Mouse (Mus musculus) embryo, embryonic 9.5 days (tissue): ENCODE measurements around the gene Endov.

Source experiments
- DNase-seq: peaks from one replicate; pipeline ENCODE4 v3.0.0-alpha.2; 2017; ENCODE audit errors: extremely low spot score

Endov gene

DNA sequence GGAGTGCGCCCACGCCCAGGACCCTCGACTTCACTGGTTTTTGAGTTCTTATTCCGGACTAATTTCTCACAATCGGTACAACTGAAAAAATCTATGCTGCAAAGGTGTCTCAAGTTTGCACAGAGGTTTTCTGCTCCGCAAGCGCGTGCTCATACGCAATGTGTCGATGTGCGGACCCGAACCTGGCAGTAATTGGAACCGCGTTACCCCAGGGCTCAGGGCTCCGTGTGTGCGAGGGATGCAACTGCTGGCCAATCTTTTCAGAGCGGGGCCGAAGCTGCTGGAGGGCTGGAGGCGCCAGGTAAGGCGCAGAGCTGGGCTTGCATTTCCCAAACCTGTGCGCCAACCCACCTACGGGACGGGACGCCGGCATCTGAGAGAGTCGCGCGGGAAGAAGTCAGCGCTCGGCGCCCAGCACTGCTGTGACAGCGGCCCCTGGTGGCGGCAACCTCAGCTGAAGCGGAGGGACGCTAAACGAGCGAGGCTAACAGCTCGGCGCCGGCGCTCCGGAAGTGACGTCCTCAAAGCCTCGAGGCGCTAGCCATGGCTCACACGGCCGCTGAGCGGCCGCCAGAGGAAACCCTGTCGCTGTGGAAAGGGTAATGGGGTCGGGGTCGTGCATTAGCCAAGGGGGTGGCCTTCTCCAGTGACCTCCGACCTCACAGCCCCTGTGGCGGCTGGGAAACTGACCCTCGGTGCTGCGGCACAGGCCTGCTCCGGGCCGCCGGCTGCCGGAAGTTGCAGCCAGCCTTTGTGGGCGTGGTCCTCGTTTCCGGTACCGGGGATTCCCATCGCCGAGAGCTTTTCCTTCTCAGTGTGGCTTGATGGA is at the start of gene Endov:
TSS of gene Endov (plus strand) at position 487 of the 829 bp plus-strand sequence.
- DNase-seq, result peak; percentile 97

DNA sequence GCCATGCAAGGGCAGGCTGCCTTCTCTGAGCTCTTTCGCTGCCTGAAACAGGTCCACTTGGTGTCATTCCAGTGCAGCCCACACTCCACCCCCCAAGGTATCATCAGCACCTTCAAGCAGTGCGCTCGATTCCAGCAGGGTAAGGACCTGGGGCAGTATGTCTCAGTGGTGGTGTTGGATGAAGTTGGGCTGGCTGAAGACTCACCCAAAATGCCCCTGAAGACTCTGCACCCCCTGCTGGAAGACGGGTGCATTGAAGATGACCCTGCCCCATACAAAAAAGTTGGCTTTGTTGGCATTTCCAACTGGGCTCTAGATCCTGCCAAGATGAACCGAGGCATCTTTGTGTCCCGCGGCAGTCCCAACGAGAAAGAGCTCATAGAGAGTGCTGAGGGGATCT is 48.9 kb upstream of the Endov start:
- no peak for DNase-seq

DNA sequence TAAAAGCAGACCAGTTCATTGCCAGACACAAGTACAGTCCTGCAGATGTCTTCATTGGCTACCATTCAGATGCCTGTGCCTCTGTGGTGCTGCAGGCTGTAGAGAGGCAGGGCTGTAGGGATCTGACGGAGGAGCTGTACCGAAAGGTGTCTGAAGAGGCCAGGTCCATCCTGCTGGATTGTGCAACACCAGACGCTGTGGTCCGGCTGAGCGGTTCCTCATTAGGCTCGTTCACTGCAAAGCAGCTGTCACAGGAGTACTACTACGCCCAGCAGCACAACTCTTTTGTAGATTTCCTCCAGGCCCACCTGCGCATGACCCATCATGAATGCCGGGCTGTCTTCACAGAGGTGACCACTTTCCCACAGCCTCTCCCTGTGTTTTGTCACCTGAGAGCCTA is 47.7 kb upstream of the Endov start:
- DNase-seq, result no peak

DNA sequence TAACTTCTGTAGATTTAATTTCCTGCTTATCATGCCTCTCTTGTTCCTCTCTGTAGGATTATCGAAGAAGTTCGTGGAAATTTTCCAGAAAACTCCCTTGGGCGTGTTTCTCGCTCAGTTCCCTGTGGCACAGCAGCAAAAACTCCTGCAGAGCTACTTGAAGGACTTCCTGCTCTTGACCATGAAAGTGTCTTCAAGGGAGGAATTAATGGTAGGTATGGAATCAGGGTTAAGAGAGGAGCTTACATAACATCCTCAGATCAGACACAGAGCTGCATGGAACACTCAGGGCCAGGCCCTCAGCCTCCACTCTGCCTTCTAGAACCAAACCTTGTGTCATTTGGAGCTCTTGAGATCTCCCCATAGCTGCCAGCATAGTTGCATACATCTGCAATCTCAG is 35.0 kb upstream of the Endov start:
- DNase-seq, result no peak

DNA sequence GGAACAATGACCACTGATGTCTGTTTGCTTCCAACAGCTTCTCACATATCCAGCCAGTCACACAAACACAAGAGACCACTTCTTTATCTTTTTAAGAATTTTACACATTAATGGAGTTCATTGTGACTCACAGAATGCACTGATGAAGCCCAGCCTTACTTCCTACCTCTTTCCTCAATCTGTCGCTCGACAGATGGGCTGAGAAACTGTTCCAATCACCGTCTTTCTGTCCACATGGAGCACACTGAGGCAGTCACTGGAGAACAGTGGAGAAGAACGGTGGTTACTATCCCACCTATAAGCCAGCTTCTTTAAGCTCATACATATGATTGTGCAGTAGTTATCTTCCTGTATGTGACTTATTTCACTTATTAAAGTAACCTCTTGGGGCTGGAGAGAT is 13.3 kb upstream of the Endov start:
- no peak for DNase-seq

DNA sequence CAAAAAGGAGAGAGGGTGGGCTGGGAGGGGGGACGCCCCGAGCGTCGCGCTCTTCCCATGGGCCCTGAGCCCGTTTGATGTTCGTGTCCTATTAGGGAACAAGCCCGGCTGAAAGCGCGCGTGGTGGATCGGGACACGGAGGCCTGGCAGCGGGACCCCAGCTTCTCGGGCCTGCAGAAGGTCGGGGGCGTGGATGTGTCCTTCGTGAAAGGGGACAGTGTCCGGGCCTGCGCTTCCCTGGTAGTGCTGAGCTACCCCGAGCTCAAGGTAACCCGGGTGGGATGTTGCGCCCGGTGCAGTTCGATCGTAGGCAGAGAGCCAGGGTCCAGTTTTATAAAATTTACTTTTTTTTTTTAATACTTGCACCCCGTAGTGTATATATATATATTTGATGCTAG is 542 bp downstream of the Endov start:
- DNase-seq, result no peak

DNA sequence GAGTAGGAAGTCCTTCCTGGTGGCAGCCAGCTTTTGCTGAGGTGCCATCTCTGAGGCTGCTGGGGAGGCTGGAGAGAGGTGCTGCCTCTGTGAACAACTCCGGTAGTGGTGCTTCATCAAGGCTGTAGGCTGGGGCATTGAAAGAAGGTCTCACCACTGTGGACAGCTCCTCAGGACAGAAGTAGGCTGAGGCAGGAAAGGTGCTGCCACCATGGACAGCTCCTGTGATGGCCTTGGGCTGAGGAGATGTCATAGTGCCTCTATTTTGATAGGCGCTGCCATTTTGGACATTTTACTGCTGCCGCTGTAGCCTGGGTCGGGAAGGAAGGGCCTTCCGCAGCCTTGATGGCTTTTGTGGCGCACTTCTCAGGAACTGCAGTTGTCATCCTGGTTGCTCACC is 1.7 kb downstream of the Endov start:
- no peak for DNase-seq

DNA sequence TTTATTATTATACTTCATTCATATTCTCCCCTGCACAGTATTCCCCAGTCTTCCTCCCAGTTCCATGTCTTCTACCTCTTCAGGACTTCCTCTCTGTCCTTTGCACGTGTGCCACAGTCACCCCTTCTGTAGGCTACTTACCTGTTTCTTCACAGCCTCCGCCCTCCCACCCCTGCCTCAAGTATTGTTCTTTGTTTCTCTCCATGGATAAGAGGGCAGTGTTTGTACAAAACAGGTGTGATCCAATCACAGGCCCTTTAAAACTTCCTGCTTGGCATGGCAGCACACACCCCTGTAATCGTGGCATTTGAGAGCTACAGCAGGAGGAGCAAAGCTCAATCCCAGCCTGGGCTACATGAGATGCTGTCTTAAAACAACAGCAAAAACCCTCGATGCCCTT is 2.4 kb downstream of the Endov start:
- DNase-seq, result no peak

DNA sequence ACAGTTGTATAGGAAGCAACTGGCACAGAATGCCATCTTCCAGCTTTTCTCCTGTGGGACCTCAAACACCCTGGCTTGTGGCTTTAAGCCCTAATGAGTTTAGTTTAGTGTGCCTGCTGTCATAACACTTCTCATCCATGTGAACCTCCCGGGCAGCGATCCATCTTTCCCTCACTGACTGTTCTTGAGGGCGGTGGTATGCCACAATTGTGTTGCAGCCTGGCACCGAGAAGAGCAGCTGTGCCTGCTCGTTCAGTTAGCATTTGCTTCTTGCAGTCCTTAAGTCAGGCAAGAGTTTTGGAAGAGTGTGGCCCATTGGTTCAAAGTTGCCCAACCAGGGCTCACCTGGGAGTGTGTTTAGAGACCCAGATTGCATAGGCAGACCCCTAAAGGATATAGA is 5.0 kb downstream of the Endov start:
- no peak for DNase-seq

DNA sequence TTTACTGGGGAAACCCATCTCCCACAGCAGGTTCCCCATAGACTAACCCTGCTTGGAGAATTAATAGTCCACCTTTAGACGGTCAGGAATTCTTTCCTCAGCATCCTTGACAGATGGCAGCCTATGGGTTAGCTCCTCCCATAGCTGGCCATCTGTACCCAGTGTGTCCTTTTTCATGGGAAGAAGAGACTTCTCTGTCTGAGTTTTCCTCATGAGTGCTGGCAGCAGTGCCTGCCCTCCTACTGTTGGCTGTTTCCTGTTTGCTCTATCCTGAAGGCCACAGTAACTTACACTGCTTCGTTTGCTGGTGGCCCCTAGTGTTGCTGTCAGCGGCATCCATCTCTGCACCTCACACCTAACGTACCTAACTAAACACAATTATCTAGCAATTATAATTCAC is 6.3 kb downstream of the Endov start:
- DNase-seq, result no peak

DNA sequence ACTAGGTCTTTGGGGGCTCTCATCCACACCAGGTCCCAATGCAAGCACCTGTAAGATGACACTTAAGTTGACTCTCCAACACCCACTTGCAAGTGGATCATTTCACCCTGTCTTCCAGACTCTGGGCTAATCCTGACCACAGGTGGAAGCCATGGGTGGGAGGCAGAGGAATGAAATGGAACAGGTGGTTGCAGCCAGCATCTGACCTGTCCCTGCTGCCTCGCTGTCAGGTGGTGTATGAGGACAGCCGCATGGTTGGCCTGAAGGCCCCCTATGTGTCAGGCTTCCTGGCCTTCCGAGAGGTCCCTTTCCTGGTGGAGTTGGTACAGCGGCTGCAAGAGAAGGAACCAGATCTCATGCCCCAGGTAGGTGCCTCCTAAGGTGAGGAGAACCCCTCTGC is 8.2 kb downstream of the Endov start:
- DNase-seq, result no peak

DNA sequence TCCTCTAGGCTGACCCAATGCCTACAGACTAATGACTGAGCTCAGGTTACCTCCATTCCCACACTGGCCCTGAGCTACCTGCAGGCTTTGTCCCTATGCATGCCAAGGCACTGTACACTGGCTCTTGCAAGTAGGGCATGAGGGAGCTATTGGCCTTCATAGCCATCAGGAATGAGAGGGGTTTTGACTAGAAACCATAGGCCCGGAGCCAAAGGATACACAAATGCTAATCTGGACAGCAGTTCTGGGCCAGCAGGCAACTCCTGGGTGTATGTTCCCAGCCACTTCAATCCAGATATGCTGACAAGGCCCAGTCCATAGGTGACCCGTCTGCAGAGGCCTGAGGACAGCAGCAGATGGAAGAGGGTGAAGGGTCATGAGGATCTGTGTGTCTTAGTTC is 8.9 kb downstream of the Endov start:
- DNase-seq, result no peak

DNA sequence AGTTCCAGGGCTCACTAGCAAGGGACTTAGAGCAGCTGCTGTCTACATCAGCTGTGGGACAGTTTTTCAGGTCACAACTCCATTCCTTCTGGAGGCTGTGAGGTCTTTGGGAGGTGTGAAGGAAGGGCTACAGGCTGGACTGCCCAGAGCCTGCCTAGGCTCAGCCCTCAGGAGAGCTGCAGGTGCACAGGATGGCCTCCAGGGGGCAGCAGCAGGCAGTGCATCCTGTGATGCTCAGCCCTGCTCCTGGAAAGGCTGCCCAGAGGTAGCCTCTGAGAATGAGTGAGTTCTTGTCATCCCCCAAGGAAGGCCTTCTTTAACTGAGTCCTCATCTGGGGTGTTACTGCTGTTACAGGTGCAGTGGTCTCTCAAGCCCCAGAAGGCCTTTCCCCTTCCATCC is 12.5 kb downstream of the Endov start:
- DNase-seq, result peak; percentile 70

DNA sequence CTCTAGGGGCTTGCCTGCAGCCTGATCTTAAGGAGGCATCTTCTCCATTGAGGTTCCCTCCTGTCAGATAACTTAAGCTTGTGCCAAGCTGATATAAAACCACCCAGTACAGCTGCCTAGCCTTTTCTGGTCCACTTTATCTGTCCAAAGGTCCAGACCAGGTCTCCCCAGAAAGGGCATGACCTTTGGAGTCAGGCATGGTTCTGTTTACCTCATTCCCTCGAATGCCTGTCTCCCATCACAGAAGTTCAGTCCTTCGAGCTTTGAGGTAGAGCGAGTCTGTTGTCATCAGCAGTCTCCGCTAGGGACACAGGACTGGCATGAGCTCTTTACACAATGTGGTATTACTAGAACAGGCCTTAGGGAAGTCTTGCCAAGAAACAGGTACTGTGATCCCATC is 15.2 kb downstream of the Endov start:
- no peak for DNase-seq

DNA sequence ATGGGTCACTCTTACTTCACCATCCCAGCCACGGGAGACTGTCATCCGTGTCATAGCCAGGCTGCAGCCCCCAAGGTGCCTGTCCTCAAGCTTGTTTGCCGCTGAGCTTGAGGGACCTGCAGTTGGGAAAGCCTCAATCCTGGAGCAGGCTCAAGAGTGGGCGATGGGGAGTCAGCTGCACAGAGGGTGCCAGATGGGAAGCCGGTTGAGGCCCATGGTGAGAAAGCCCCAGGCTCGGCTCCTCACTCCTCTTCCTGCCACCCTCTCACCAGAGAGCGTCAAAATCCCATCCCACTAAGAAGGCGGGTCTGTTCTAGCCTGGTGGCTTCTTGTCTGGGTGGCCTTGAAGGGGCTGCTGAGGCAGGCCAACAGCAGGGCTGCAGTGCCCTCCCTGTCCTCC is 16.6 kb downstream of the Endov start:
- no peak for DNase-seq

DNA sequence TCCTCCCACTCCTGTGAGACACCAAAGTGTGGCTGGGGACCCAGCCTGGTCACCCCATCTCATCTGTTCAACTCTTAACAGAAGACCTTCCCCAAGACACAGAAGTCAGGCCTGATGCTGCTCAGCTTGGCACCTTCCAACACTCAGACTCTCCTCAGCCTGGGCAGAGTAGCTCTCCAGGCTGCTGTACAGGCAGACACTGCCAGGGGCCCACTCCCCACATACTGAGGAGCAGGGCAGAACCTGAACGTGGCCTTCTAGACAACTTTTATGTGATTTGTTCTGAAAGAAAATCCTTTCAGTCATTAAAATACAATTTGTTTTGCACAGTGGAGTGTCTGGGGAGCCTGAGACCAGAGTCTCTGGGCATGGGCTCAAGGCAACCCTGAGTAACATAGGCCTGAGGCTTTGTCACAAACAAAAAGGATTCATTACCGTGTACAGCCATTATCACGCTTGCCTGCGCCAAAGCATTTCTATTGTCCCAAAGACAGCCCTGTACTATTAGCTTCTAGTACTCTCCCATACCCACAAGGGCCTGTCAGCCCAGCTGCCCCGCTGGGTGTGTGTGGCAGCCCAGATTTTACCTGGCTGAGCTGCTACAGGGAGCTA is 18.1 kb downstream of the Endov start:
- DNase-seq, result no peak

DNA sequence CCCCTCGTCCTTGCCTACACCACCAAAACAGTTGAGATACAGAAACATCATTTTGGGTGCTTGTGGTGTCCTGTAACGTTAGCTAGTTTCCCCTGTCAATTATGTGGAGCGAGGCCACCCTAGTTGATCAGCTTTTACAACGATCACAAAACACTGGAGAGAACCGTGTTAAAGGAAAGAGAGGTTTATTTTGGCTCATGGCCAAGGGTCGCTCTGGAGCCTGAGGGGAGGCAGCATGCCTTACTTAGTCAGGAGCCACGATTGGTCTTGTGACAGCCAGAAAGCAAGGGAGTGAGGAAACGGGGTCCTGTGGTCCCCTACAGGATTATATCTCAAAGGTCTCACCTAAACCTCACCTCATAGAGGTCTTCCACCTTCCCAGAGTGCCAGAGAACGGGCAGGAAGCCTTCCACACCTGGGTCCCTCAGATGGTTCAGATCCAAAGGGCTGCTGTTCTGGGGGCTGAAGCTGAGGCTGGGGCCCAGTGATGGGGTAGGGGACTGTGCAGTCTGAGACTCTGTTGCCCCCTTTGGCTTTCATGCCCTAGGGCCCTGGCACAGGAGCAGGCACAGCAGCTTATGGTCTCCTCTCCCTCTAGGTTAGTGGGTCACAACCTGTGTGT is 22.0 kb downstream of the Endov start:
- no peak for DNase-seq

DNA sequence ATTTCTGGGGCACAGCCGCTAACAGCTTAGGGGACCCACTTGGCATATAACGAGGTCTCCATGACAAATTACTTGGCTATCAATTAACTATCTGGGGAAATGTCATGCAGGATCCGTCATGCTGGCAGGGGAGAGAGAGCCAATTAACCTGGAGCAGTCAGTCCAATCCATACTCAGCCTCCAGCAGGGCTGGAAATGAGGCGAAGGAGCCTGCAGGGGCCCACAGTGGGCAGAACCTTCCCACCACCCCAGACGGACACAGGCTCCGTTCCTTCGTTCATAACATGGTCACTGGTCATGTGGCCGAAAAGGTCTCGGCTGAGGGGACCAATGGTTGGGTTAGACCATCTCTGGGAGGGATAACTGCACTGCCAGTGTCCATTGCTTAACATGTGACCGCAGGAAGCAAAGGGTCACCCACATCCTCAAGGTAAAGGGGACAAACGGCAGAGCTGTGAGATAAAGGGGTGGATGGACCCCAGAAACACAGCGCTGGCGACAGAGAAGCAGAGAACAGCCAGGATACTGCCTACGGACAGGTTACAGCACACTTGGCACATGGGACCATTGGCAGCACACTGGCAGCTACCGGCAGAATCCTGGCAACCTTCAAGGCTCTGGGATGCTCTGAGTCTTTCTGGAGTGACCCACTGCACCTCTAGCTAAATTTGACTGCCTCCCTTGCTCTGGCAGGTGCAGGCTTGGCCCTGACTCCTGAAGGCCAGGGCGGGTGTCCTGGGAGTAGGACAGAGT is 23.1 kb downstream of the Endov start:
- no peak for DNase-seq

DNA sequence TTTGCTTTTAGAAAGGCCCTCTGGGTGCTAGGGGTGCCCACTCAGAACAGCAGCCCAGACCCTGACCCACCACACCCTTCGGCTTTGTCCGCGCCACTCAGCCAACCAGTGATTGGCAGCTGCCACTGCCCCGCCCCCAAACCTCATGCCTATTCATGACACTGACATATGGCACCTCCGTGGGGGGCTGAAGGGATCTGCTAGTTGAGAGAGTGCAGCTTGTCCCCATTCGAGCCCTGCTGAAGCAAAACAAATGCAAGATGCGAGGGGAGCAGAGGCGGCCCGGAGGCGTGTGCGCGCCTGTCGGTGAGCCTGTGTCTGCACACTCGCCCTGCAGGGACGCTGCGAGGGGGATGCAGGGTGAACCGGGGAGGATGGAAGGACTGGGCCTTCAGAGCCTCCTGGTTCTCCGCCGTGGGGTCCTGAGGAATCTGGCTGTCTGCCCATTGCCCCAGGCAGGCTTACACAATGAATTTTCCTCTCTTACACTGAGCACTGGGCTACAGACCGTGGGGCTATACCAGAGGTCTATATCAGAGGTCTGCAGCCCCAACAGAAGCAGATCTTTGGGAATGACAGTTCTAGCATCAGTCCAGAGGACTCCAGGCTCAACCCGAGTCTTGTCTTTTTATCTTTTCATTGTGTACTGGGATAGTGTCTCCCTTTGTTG is 24.0 kb downstream of the Endov start:
- DNase-seq, result peak; percentile 65

DNA sequence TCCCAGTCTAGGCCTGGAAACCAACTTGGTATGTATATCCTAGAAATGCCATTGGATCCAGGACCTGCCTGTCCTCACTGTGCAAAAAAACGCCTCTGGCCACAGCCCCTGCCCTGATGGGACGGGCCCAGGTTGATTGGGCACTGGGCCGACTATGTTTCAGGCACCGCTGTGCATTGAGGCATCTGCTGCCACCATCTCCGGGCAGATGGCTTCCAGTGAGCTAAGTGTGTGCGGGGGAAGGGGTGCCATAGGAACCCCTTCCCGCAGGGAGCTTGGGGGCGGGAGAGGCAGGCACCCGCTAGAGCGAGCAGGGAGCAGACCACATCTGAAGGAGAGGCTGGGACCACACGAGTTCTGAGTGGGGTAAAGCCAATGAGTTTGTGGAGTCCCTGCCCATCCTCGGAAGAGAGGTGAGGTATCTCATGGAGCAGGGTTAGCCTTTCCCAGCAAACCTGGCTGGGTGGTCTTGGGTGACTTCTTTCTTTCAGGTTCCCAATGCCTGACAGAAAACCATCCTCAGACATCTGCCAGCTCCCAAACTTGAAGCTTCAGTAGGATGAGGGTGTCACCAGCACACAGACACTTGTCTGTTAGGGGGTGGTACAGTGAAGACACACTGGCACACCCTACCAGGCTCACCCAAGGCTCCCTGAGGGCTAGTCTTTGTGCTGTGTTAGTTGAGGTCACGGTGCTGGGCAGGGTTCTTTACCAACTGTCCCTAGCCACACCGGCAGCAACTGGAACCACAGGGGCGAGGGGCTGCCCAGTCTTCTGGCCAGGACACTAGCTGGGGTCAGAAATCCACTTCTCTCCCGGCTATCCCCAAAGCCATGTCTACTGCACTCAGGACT is 24.9 kb downstream of the Endov start:
- DNase-seq, result no peak
